34 mouse cellular contexts compared by ENCODE assay signal in the genomic region with DNA sequence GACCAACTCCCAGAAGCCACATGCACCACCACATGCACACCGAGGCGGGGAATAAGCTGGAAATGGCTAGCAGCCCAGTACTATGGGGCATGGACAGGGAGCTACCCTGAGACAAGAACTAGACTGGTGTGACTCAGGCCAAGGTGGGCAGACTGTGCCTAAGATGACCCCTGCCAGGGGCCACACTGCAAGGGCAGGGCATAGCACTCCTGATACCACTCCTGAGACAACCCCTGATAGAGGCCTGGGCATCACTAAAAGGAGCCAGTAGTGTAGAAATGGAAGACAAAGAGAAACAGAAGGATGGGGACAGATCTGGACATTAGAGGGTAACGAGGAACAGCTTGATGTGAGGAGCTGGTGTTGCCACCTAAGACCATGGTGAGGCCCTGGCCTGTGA. TPM values are rescaled to one million over a fixed set of nuclear protein-coding genes. Genes with fewer than 3 reads are reported as not detected.
"Had no signal": no experiment of that assay in that cellular context is flagged by ENCODE, and none has a peak within 500 bp of the region (broad histone marks: within the 10 kb centered on the region; RNA-seq: fewer than 3 reads in every experiment).

No protein-coding gene starts in this region.

- H3K9ac ChIP-seq: limb, embryonic 12.5 days; limb, embryonic 13.5 days; limb, embryonic 15.5 days; liver, embryonic 12.5 days; liver, embryonic 13.5 days; liver, embryonic 14.5 days; liver, embryonic 15.5 days; liver, postnatal 0 days; lung, embryonic 14.5 days; lung, embryonic 15.5 days; midbrain, embryonic 12.5 days; midbrain, embryonic 13.5 days; midbrain, embryonic 15.5 days; neural tube, embryonic 12.5 days had no signal

- H3K27ac ChIP-seq: left cerebral cortex, adult 2 months; limb, embryonic 10.5 days; limb, embryonic 12.5 days; limb, embryonic 13.5 days; limb, embryonic 15.5 days; liver, embryonic 12.5 days; liver, embryonic 13.5 days; liver, embryonic 14.5 days; liver, embryonic 15.5 days; lung, embryonic 15.5 days; macrophage; midbrain, embryonic 12.5 days; midbrain, embryonic 13.5 days; midbrain, embryonic 15.5 days; neural tube, embryonic 12.5 days had no signal

- DNase-seq: left cerebral cortex, postnatal 4 days; liver; liver, embryonic 13.5 days; liver, postnatal 0 days; lung, adult 18-20 months; lung, adult 2 months; lung, embryonic 14.5 days; lung, postnatal 10 days; lung, postnatal 14 days; lung, postnatal 36 days; lung, postnatal 4 days; midbrain, embryonic 14.5 days had no signal

- H3K4me1 ChIP-seq: limb, embryonic 10.5 days; limb, embryonic 12.5 days; limb, embryonic 13.5 days; limb, embryonic 15.5 days; liver, embryonic 12.5 days; liver, embryonic 13.5 days; liver, embryonic 15.5 days; lung, embryonic 15.5 days; megakaryocyte, embryonic 14.5 days; midbrain, embryonic 12.5 days; midbrain, embryonic 13.5 days; midbrain, embryonic 15.5 days; neural tube, embryonic 12.5 days had no signal

- H3K4me3 ChIP-seq: left cerebral cortex, adult 2 months; limb, embryonic 10.5 days; limb, embryonic 12.5 days; limb, embryonic 13.5 days; limb, embryonic 15.5 days; liver, embryonic 12.5 days; liver, embryonic 13.5 days; liver, embryonic 15.5 days; lung, embryonic 15.5 days; megakaryocyte, embryonic 14.5 days; midbrain, embryonic 12.5 days; midbrain, embryonic 13.5 days; midbrain, embryonic 15.5 days; myocyte; neural tube, embryonic 12.5 days had no signal

- H3K27me3 ChIP-seq: limb, embryonic 13.5 days; limb, embryonic 15.5 days; liver, embryonic 12.5 days; liver, embryonic 13.5 days; liver, embryonic 15.5 days; lung, embryonic 15.5 days; midbrain, embryonic 12.5 days; midbrain, embryonic 15.5 days; neural tube, embryonic 12.5 days had no signal

- ATAC-seq: liver, embryonic 12.5 days; liver, postnatal 0 days; lung, postnatal 0 days; midbrain, embryonic 13.5 days; midbrain, embryonic 15.5 days; midbrain, embryonic 16.5 days had no signal

- H3K9me3 ChIP-seq: limb, embryonic 10.5 days; limb, embryonic 12.5 days; limb, embryonic 13.5 days; limb, embryonic 15.5 days; liver, embryonic 12.5 days; liver, embryonic 13.5 days; liver, embryonic 15.5 days; lung, embryonic 15.5 days; megakaryocyte, embryonic 14.5 days; midbrain, embryonic 12.5 days; midbrain, embryonic 13.5 days; midbrain, embryonic 15.5 days; neural tube, embryonic 12.5 days had no signal

- H3K4me2 ChIP-seq: limb, embryonic 12.5 days; limb, embryonic 13.5 days; limb, embryonic 15.5 days; liver, embryonic 11.5 days; liver, embryonic 12.5 days; liver, embryonic 13.5 days; liver, embryonic 15.5 days; lung, embryonic 14.5 days; lung, embryonic 15.5 days; midbrain, embryonic 12.5 days; midbrain, embryonic 13.5 days; midbrain, embryonic 15.5 days; neural tube, embryonic 12.5 days had no signal

- H3K36me3 ChIP-seq: limb, embryonic 10.5 days; limb, embryonic 12.5 days; limb, embryonic 13.5 days; limb, embryonic 15.5 days; liver, embryonic 12.5 days; liver, embryonic 13.5 days; liver, embryonic 15.5 days; lung, embryonic 15.5 days; midbrain, embryonic 12.5 days; midbrain, embryonic 13.5 days; midbrain, embryonic 15.5 days; neural tube, embryonic 12.5 days had no signal

RNA-seq across cellular contexts. Expression of a gene that starts 28.7 kb away (rescaled TPM):
- polyA plus RNA-seq: limb, embryonic 10.5 days; limb, embryonic 12.5 days; limb, embryonic 13.5 days; limb, embryonic 15.5 days; liver, adult 2 months; liver, embryonic 12.5 days; liver, embryonic 13.5 days; liver, embryonic 15.5 days; liver, embryonic 16.5 days; liver, postnatal 0 days; lung, adult 2 months; lung, embryonic 14.5 days; lung, embryonic 15.5 days; lung, embryonic 16.5 days; lung, postnatal 0 days; macrophage; myocyte had no signal
